8 mouse cellular contexts compared by ENCODE assay signal in the genomic region with DNA sequence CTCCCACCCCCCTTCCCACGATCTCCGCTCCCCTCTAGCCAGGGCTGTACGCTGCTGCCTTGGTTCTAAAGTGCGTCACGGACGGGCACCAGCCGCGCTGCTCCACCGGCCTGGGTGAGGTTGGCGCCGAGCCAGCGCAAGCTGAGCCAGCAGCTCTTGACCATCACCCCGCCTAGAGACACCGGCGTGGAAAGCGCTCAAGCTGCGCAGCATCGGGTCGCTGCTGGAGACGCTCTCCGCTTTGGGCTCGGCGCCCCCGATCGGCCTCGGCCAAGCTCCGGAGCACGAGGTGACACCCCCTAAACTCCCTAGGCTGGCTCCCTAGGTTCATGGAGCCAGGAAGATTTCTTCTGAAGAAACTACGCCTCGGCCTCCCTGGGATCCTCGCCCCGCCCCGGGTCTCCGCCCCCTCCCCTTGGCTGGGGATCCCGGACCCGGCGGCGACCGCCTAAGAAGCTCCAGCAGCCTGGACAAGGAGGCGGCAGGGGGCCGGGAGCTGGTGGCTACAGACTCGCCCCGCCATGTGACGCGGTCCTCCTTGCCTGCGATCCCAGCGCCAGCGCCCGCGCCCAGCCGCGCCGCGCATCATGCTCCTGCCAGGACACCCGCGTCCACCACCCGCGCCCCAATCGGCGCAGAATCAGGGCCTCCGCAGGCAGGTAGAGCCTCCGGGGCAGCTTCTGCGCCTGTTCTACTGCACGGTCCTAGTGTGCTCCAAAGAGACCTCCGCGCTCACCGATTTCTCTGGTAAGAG. TPM values are rescaled to one million over a fixed set of nuclear protein-coding genes. Genes with fewer than 3 reads are reported as not detected.
DNase-seq lines count a peak whose midpoint lies in the region; ATAC-seq lines count a peak whose summit lies in the region.

No protein-coding gene starts in this region.

- H3K36me3 ChIP-seq in hindbrain, embryonic 13.5 days: no peaks in the 10 kb centered on the region

- DNase-seq in WW6 (ENCODE audit: low read depth, low spot score): peak; percentile 46
- DNase-seq in cerebellum, postnatal 14 days: peak; percentile 70 to 72
- peak; percentile 20 to 33 for DNase-seq in frontal cortex, postnatal 25 days (ENCODE audit: low spot score in 2 of 2)
- DNase-seq in layer of hippocampus, postnatal 14 days (ENCODE audit: low spot score in 2 of 2): peak; percentile 39 to 61
- DNase-seq in lung, postnatal 14 days: peak; percentile 87
- peak; percentile 87 for DNase-seq in retina, postnatal 1 day
- DNase-seq in urinary bladder, postnatal 4 days (ENCODE audit: low spot score in 2 of 2): peak; percentile 56 to 83

- peak overlapping the region; percentile 98 for H3K4me2 ChIP-seq in hindbrain, embryonic 13.5 days

- H3K9ac ChIP-seq in hindbrain, embryonic 13.5 days: peak overlapping the region; percentile 75

- H3K4me3 ChIP-seq in hindbrain, embryonic 13.5 days: peak overlapping the region; percentile 55

- ATAC-seq in hindbrain, embryonic 13.5 days (ENCODE audit: low FRiP score): peak; percentile 74

- H3K9me3 ChIP-seq in hindbrain, embryonic 13.5 days: no peaks in the 10 kb centered on the region

- H3K4me1 ChIP-seq in hindbrain, embryonic 13.5 days (replicated peaks): peaks cover 35% of the 10 kb centered on the region

- H3K27me3 ChIP-seq in hindbrain, embryonic 13.5 days: peaks cover 66% of the 10 kb centered on the region

- WGBS in hindbrain, embryonic 13.5 days: 0% methylated on average over 65 of the region's 67 CpGs

- no peak overlapping the region for H3K27ac ChIP-seq in hindbrain, embryonic 13.5 days

RNA-seq across cellular contexts. Expression of gene Eva1c, which starts 4.3 kb away (rescaled TPM):
- 2.5 and 3.2 TPM in 2 replicates for polyA plus RNA-seq in hindbrain, embryonic 13.5 days (2015; fragmentation: Nextera tagmentation; extraction: Ambion mirVana)
- total RNA-seq in layer of hippocampus, postnatal 14 days (2021): 1 to 10 TPM in 1 of 2 experiments, under 1 TPM in 1; 0.74 to 1.5 TPM

RNA-seq across cellular contexts. Expression of gene Urb1, which starts 20.6 kb away (rescaled TPM):
- polyA plus RNA-seq in hindbrain, embryonic 13.5 days (2015; fragmentation: Nextera tagmentation; extraction: Ambion mirVana): 8.1 and 9.6 TPM in 2 replicates
- 10 to 100 TPM; 13.2 to 15.7 TPM for total RNA-seq in layer of hippocampus, postnatal 14 days (2021)

Comparison
In these comparisons a context has a peak if more than half of its experiments do, and no peak if none do; other contexts are left out.
1. DNase-seq: peak in every context shown above with its lines; median percentile 87 in lung, postnatal 14 days; 87 in retina, postnatal 1 day; 71 in cerebellum, postnatal 14 days; 70 in urinary bladder, postnatal 4 days; 50 in layer of hippocampus, postnatal 14 days; 46 in WW6; 26 in frontal cortex, postnatal 25 days.